Mouse (Mus musculus): Measurements from ENCODE around the gene 4930467E23Rik. TPM values are rescaled to one million over a fixed set of nuclear protein-coding genes. Genes with fewer than 3 reads are reported as not detected.
"Not testable (repeated sequence)": the region's sequence is repeated elsewhere in the genome, so short reads cannot be mapped to it uniquely, and the experiment has no call there.

4930467E23Rik gene
- not detected for polyA plus RNA-seq (2017; shearing (Covaris generic))

GRCm38 (mm10) chr8:19729276-19729675, at the start of gene 4930467E23Rik:
Gene 4930467E23Rik, plus strand, starts transcription at chr8:19729576.
- not testable (repeated sequence) for ATAC-seq

- not testable (repeated sequence) for ATAC-seq
Observed at GRCm38 (mm10) chr8:19682311-19682710, 47.1 kb upstream of the 4930467E23Rik start.

- ATAC-seq: not testable (repeated sequence)
Observed at GRCm38 (mm10) chr8:19685476-19685875, 43.9 kb upstream of the 4930467E23Rik start.

DNA sequence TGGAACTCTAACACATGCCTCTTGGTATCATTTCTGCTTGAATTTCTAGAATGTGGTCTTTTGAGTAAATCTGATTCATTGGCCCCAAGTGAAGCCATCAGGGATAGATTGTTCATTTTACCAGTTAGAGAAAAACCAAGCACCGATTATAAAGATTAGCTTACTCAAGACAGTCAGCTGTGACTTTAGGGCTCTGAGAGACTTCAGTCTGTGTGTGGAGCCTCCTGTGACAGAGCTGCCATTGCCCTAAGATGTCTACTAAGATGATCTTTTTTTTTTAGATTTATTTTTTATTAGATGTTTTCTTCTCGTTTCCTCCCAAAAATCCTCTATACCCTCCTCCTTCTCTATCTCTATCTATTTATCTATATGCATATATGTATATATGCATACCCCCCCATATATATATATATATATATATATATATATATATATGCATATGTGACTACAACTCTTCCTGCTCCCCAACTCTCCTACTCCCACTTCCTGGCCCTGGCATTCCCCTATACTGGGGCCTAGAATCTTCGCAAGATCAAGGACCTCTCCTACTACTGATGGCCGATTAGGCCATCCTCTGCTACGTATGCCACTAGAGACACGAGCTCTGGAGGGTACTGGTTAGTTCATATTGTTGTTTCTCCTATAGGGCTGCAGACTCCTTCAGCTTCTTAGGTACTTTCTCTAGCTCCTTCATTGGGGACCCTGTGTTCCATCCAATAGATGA, 40.4 kb upstream of the 4930467E23Rik start:
- not testable (repeated sequence) for ATAC-seq

DNA sequence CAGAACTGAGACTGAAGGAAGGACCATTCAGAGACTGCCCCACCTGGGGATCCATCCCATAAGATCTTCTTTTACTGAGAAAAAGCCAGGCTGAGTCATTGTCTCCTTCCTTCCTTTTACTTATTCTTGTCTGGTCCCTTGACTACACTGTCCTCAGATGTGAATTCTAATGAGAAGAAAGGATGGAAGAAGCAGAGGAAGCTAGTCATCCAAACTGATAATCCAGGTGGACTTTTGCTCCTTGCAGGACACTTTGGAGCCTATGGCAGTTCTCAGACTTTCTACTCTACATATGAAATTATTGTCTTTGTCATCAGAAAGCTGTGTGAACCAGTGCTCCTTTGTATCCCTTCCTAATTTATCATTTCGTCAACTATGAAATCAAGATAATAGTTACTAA, 39.6 kb upstream of the 4930467E23Rik start:
- not testable (repeated sequence) for ATAC-seq

DNA sequence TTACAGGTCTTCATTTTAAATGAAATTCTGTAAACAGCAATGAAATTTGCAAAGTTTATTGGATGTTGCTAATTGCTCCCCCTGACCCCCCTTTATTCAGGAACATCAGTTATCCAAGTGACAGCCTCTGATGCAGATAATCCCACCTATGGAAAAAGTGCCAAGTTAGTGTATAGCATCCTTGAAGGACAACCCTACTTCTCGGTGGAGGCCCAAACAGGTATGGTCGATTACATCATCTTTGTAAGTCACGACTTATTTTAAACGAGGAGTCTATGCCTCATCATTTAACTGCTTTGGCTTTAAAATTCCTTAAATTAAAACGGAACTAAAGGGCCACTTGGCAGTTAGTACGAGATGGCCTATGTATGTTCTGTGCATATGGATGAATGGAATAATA, 38.0 kb upstream of the 4930467E23Rik start:
- ATAC-seq: not testable (repeated sequence)

DNA sequence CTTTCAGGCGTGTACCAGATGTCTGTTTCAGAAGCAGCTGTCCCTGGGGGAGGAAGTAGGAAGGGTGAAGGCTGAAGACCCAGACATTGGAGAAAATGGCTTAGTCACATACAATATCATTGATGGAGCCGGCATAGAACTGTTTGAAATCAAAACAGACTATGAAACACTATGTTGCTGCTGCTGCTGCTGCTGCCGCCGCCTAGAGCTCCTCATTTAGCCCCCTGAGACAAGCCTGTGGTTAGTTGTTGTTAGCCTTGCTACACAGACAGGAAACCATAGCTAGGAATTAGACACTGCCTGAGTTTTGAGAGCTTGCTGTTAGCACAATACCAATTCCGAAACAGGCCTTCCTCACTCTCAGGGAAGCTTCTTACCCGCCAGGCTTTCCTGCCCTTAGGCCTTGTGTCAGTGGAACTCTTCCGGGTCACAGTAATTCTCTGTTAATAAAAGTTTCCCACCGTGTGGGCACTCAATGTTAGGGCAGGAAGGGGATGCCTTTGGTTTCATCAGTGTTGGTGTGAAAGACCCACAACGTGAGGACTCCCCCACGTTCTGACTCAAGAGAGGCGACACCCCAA, 31.8 kb upstream of the 4930467E23Rik start:
- not testable (repeated sequence) for ATAC-seq

DNA sequence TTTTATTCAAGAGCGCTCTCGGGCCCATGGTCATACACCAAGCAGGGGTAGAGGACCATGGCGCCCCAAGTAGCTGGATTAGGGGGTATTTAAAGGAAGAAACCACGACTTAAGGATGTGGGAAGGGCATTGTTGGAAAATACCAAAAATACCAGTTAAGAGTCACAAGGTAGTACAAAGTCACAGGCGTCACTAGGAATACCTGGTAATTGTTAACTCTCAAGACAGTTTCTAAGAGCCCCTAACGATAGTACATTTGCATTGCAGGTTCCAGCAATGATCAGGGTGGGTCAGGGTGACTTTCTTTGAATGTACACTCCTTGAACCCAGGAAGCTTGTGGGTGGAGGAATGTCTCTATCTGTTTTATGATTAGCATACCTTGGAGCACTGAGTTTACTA, 31.3 kb upstream of the 4930467E23Rik start:
- not testable (repeated sequence) for ATAC-seq

- ATAC-seq: not testable (repeated sequence)
Observed at GRCm38 (mm10) chr8:19698722-19699121, 30.7 kb upstream of the 4930467E23Rik start.

- not testable (repeated sequence) for ATAC-seq
Observed at GRCm38 (mm10) chr8:19701326-19701725, 28.1 kb upstream of the 4930467E23Rik start.

DNA sequence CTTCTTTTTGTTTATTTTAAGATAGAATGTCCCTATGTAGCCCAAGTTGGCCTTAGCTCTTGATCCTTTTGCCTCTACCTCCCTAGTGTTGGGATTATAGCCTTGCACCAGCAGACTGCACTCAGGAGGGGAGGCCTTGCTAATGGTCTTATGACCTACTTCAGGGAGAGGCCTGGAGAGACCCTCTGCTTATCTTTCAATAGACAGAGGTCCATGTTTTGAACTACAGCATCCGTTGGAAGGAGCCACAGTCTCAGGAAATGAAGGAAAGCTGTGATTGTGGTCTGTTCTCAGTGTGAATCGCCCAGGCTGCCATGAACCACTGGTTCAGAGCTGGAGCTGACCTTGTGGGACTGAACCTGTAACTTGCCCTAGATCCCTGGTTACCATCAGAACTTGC, 27.1 kb upstream of the 4930467E23Rik start:
- not testable (repeated sequence) for ATAC-seq

DNA sequence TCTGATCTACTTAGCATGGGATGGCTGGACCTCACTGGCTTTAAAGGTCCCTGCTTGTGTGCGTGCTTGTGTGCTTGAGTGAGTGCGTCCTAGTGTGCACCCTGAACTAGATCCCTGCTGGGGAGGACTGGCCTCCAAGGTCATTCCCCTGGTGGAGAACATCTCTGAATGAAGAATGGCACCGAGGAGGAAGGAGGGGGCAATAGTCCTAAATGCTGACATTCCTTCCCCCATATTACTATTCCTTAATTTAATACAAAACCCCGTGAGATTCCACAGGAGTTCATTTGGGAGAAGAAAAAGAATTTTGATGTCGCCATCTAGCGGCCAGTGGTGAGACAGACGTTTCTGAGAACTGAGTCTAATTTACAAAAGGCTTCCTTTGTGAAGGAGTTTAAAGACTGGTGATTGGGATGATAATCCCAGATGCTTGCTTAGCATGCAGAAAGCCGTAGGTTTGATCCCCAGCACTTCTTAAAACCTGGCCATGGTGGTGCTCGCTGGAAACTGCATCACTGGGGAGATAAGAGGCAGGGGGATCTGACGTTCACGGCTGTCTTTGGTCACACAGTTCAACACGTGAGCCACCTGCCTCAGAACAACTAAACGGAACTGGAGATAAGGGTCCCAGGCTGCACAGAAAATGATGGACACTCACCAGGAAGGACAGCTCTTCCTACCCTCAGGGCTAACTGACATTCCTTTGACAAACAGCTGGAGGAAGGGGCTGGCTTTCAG, 26.2 kb upstream of the 4930467E23Rik start:
- ATAC-seq: not testable (repeated sequence)

GRCm38 (mm10) chr8:19703906-19704305, 25.5 kb upstream of the 4930467E23Rik start:
- ATAC-seq: not testable (repeated sequence)

DNA sequence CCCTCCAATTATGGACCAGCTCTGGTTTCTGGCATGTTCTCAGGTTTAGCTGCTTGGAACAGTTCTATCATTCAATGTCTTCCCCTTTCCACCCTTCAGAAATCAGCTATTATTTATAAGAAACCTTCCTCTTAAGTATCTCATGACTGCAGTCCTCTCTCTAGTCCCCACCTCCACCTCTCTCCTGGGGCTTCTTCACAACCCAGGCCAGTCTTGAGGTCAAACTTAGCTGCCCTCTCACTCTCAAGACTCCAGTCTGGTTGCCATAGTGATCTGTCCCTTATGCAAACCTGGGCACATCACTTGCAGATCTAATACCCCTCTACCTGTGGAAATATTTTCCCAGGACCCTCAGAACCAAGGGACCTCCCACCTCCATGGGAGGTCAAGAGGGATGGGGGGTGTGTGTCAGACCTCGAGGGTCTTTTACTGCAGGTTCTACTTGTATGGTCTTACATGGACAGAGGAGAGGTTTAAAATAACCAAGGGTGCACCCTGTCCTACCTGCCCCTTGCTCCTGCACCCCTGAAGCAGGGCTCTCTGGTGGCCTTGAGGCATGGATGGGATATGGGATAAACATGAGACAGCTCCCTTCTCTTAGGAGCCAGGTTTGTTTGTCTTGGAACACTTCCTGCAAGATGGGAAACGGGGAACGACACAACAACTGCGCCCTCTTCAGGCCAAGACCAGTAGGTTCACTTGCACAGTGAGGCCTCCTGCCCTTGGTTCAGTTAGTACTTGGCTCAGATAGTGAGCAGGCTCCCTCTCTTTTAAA, 24.7 kb upstream of the 4930467E23Rik start:
- not testable (repeated sequence) for ATAC-seq

- ATAC-seq: not testable (repeated sequence)
Observed at GRCm38 (mm10) chr8:19705216-19705600, 24.2 kb upstream of the 4930467E23Rik start.

DNA sequence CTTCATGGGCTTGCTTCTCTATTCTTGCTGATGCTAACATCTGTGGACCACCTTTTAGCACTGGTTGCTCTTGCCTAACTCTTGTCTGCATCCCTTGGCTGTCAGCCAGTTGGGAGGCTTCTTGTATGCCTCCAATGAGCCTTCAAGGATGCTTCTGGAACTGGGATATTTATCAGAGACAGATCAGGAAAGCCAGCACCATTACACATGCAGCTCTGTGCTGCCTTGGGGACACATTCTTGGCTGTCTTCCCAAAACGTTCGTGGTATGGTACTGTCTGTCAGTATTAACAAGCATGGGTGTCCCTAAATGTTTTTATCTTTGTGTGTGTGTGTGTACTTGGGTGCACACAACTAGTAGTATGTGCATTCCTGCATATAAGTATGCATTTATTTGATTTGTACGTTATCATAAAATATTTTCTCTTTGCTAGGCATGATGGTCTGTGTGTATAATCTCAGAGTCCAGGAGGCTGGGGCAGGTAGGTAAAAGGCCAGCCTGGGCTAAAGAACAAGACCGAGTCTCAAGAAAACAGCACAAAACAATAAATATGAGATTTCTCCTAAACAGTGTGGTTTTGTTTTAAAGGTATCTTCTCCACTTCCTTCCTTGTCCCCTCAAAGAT, 23.2 kb upstream of the 4930467E23Rik start:
- ATAC-seq: not testable (repeated sequence)

DNA sequence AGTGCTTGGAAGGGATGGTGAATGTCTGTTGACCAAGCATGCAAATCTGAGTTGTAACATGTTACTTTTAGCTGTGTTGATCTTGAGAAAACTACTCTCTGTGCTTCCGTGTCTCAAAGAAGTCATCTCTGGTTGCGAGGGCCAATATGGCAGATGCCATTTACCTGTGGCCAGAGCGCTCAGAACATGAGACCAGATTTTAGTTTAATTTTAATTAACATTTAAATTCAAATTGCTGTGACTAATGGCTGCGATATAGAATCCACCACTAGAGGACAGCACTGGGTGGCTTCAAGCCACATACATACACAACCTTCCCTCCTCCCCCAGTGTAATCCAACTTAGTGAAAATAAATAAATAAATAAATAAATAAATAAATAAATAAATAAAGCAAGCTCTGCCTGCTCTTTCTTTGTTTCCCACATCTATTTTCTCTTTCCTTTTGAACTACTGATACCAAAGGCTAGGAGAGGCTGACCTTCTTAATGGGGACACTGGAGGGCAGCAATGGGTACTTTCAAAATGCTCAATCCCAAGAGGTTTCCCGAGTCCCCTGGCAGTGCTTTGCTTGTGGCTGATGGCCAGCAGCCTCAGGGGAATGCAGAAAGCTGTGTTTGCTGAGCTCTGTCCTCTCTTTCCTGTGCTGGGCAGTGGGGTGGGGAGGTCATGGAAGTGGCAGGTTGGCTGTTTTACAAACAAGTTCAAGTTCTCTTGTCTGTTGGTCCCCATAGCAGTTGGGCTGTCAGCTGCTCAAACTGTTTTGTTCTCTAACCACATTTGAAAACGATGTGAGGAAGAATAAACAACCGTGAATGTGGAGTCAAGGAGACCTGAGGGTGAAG, 22.2 kb upstream of the 4930467E23Rik start:
- not testable (repeated sequence) for ATAC-seq

DNA sequence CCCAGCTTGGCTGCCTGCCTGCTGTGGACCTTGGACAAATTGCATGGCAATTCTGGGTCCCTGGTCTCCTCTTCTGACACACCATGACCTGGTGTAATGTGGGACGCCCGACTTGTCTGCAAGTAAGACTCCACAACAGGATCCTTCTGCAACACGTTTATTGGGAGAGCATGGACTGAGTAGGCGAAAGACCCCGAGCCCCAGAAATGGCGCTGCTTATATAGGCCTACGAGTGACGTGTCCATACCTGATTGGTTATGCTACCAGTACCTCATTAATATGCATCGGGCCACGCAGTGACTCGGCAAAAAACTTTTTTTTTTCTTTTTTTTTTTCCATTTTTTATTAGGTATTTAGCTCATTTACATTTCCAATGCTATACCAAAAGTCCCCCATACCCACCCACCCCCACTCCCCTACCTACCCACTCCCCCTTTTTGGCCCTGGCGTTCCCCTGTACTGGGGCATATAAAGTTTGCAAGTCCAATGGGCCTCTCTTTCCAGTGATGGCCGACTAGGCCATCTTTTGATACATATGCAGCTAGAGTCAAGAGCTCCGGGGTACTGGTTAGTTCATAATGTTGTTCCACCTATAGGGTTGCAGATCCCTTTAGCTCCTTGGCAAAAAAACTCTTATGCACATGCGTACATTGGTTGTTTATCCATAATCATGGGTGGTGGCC, 21.5 kb upstream of the 4930467E23Rik start:
- not testable (repeated sequence) for ATAC-seq

GRCm38 (mm10) chr8:19708976-19709375, 20.4 kb upstream of the 4930467E23Rik start:
- ATAC-seq: not testable (repeated sequence)

DNA sequence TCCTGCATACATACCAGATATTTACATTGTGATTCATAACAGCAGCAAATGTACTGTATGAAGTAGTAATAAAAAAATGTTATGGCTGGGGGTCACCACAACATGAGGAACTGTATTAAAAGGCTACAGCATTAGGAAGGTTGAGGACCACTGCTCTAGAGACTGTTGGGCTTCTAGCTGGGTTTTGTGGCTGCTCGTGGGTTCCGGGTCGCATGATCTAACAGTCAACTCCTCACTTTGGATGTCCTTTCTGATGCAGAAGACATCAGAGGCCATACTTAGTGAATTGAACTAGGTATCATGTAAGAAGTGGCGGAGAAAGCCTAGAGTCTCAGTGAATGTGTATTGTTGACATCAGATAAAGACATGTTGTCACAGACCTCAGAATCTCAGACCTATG, 19.9 kb upstream of the 4930467E23Rik start:
- ATAC-seq: not testable (repeated sequence)

All from inflammation-experienced regulatory T-cells, adult 6 months (primary cell).